Mouse (Mus musculus) CH12.LX (cell line): ENCODE data around the gene Nemp1. TPM values are rescaled to one million over a fixed set of nuclear protein-coding genes. Genes with fewer than 3 reads are reported as not detected.
A peak's percentile ranks its signal among the peaks of the same experiment; 100 is the strongest.

Experiments used
- DNase-seq: peaks from one replicate; pipeline ENCODE4 v3.0.0-alpha.2; 2013; ENCODE audit errors: extremely low read depth
- H3K27ac ChIP-seq: 2 replicates; pipeline ENCODE4 v1.5.1; 2012; ENCODE audit warnings: low read depth, mild to moderate bottlenecking, control low read depth, moderate library complexity; ENCODE audit not compliant: insufficient read depth
- H3K27me3 ChIP-seq: replicated peaks from 2 replicates; pipeline ENCODE3; 2012; ENCODE audit warnings: inconsistent platforms
- H3K36me3 ChIP-seq, 2 experiments: replicated peaks in 1 of 2; 2 replicates each; pipeline versions ENCODE3 to v1.6.1; 2012; ENCODE audit warnings: inconsistent platforms in 1 of 2, low read length in 1 of 2, mild to moderate bottlenecking in 1 of 2, mixed read lengths in 1 of 2, moderate library complexity in 1 of 2; ENCODE audit not compliant: control insufficient read depth in 1 of 2, insufficient read depth in 1 of 2
- H3K4me1 ChIP-seq, 2 experiments: 2 replicates each; pipeline ENCODE4 v1.6.1; 2012; ENCODE audit warnings: inconsistent platforms in 1 of 2, moderate library complexity in 1 of 2; ENCODE audit not compliant: insufficient read depth in 2 of 2, control insufficient read depth in 1 of 2
- H3K4me2 ChIP-seq: 2 replicates; pipeline ENCODE4 v1.6.1; 2012; ENCODE audit warnings: low read depth, mild to moderate bottlenecking, control low read depth; ENCODE audit not compliant: poor library complexity, insufficient read depth, severe bottlenecking
- H3K4me3 ChIP-seq, 3 experiments: fragments of 150-350 bp in 1 of 3; sonication (generic) in 1 of 3; replicated peaks in 1 of 3; 2 replicates each; pipeline versions ENCODE3 to v1.5.1; 2011 to 2012; ENCODE audit warnings: low read depth in 2 of 3, low read length in 2 of 3, mild to moderate bottlenecking in 2 of 3, moderate library complexity in 2 of 3, control low read depth in 1 of 3, improper control_type of control experiment in 1 of 3, inconsistent platforms in 1 of 3, mixed read lengths in 1 of 3; ENCODE audit not compliant: poor library complexity in 1 of 3
- H3K79me2 ChIP-seq: replicated peaks from 2 replicates; pipeline ENCODE4 v1.6.1; 2012; ENCODE audit warnings: mild to moderate bottlenecking, moderate library complexity; ENCODE audit not compliant: control insufficient read depth, poor library complexity, insufficient read depth, severe bottlenecking; ENCODE audit errors: extremely low read depth
- H3K9ac ChIP-seq: 2 replicates; pipeline ENCODE4 v1.6.1; 2012; ENCODE audit warnings: low read depth, mild to moderate bottlenecking, control low read depth, moderate library complexity; ENCODE audit not compliant: insufficient read depth
- H3K9me3 ChIP-seq: replicated peaks from 2 replicates; pipeline ENCODE3; 2012; ENCODE audit warnings: low read length, inconsistent platforms, mixed read lengths
- BHLHE40 ChIP-seq: IDR thresholded peaks from 2 replicates; pipeline ENCODE4 v1.6.1; 2011; ENCODE audit warnings: mild to moderate bottlenecking, low read depth, low read length, improper control_type of control experiment
- CHD1 ChIP-seq: IDR thresholded peaks from 2 replicates; pipeline ENCODE4 v1.6.1; 2012; ENCODE audit warnings: low read depth, low read length, improper control_type of control experiment, inconsistent platforms
- CHD2 ChIP-seq: IDR thresholded peaks from 2 replicates; pipeline ENCODE4 v1.6.1; 2011; ENCODE audit warnings: low read length, improper control_type of control experiment
- CTCF ChIP-seq, 2 experiments: IDR thresholded peaks in 1 of 2; conservative IDR thresholded peaks in 1 of 2; 2 replicates each; pipeline ENCODE4 v1.5.1; 2011 to 2012; ENCODE audit warnings: low read depth in 2 of 2, low read length in 2 of 2, improper control_type of control experiment in 1 of 2, inconsistent platforms in 1 of 2, mild to moderate bottlenecking in 1 of 2, moderate library complexity in 1 of 2
- E2F4 ChIP-seq: IDR thresholded peaks from 2 replicates; pipeline ENCODE4 v1.6.1; 2011; ENCODE audit warnings: low read depth, low read length, improper control_type of control experiment; ENCODE audit not compliant: insufficient replicate concordance
- ELF1 ChIP-seq: IDR thresholded peaks from 2 replicates; pipeline ENCODE4 v1.6.1; 2014; ENCODE audit warnings: low read depth, mild to moderate bottlenecking, inconsistent platforms, low read length, improper control_type of control experiment
- ETS1 ChIP-seq: conservative IDR thresholded peaks from 2 replicates; pipeline ENCODE4 v1.6.1; 2012; ENCODE audit warnings: low read depth, mild to moderate bottlenecking, inconsistent platforms, low read length, improper control_type of control experiment, moderate library complexity
- GABPA ChIP-seq: IDR thresholded peaks from 2 replicates; pipeline ENCODE4 v1.6.1; 2012; ENCODE audit warnings: low read depth, low read length, improper control_type of control experiment, inconsistent platforms; ENCODE audit not compliant: insufficient replicate concordance
- HCFC1 ChIP-seq: IDR thresholded peaks from 2 replicates; pipeline ENCODE4 v1.6.1; 2012; ENCODE audit warnings: low read depth, mild to moderate bottlenecking, inconsistent platforms, low read length, improper control_type of control experiment
- IRF4 ChIP-seq: IDR thresholded peaks from 2 replicates; pipeline ENCODE4 v1.6.1; 2014; ENCODE audit warnings: low read depth, mild to moderate bottlenecking, inconsistent platforms, low read length, improper control_type of control experiment
- JUN ChIP-seq: IDR thresholded peaks from 2 replicates; pipeline ENCODE4 v1.6.1; 2011; ENCODE audit warnings: low read depth, mild to moderate bottlenecking, low read length, improper control_type of control experiment, moderate library complexity; ENCODE audit not compliant: insufficient read depth
- JUND ChIP-seq: conservative IDR thresholded peaks from 2 replicates; pipeline ENCODE4 v1.6.1; 2011; ENCODE audit warnings: low read depth, low read length, improper control_type of control experiment
- KAT2A ChIP-seq: IDR thresholded peaks from 2 replicates; pipeline ENCODE4 v1.6.1; 2012; ENCODE audit warnings: low read length, improper control_type of control experiment, inconsistent platforms; ENCODE audit not compliant: insufficient replicate concordance
- MAX ChIP-seq: IDR thresholded peaks from 2 replicates; pipeline ENCODE4 v1.6.1; 2011; ENCODE audit warnings: low read length, improper control_type of control experiment
- MAZ ChIP-seq: IDR thresholded peaks from 2 replicates; pipeline ENCODE4 v1.6.1; 2012; ENCODE audit warnings: low read depth, mild to moderate bottlenecking, inconsistent platforms, low read length, improper control_type of control experiment, moderate library complexity
- MEF2A ChIP-seq: IDR thresholded peaks from 2 replicates; pipeline ENCODE4 v1.6.1; 2014; ENCODE audit warnings: low read depth, mild to moderate bottlenecking, inconsistent platforms, low read length, improper control_type of control experiment, borderline replicate concordance
- MXI1 ChIP-seq: IDR thresholded peaks from 2 replicates; pipeline ENCODE4 v1.6.1; 2011; ENCODE audit warnings: mild to moderate bottlenecking, low read depth, low read length, improper control_type of control experiment
- NRF1 ChIP-seq: IDR thresholded peaks from 2 replicates; pipeline ENCODE4 v1.6.1; 2014; ENCODE audit warnings: low read depth, mild to moderate bottlenecking, inconsistent platforms, low read length, improper control_type of control experiment, moderate library complexity
- PAX5 ChIP-seq: IDR thresholded peaks from 2 replicates; pipeline ENCODE4 v1.6.1; 2012; ENCODE audit warnings: low read length, inconsistent platforms, mixed read lengths
- POLR2A ChIP-seq: IDR thresholded peaks from 2 replicates; pipeline ENCODE4 v1.6.1; 2011; ENCODE audit warnings: low read depth, mild to moderate bottlenecking, improper control_type of control experiment, low read length
- POLR2AphosphoS2 ChIP-seq: IDR thresholded peaks from 2 replicates; pipeline ENCODE4 v1.6.1; 2011; ENCODE audit warnings: low read depth, low read length, improper control_type of control experiment
- RAD21 ChIP-seq: IDR thresholded peaks from 2 replicates; pipeline ENCODE4 v1.6.1; 2011; ENCODE audit warnings: low read depth, mild to moderate bottlenecking, low read length, improper control_type of control experiment, moderate library complexity
- RCOR1 ChIP-seq: conservative IDR thresholded peaks from 2 replicates; pipeline ENCODE4 v1.6.1; 2012; ENCODE audit warnings: low read depth, mild to moderate bottlenecking, inconsistent platforms, low read length, improper control_type of control experiment
- SIN3A ChIP-seq: IDR thresholded peaks from 2 replicates; pipeline ENCODE4 v1.6.1; 2012; ENCODE audit warnings: low read length, improper control_type of control experiment, inconsistent platforms
- SMC3 ChIP-seq: IDR thresholded peaks from 2 replicates; pipeline ENCODE4 v1.6.1; 2011; ENCODE audit warnings: low read depth, low read length, improper control_type of control experiment
- TBP ChIP-seq: conservative IDR thresholded peaks from 2 replicates; pipeline ENCODE4 v1.6.1; 2011; ENCODE audit warnings: low read depth, low read length, improper control_type of control experiment
- TCF12 ChIP-seq: IDR thresholded peaks from 2 replicates; pipeline ENCODE4 v1.6.1; 2014; ENCODE audit warnings: low read depth, mild to moderate bottlenecking, inconsistent platforms, low read length, improper control_type of control experiment
- UBTF ChIP-seq: IDR thresholded peaks from 2 replicates; pipeline ENCODE4 v1.6.1; 2012; ENCODE audit warnings: low read depth, mild to moderate bottlenecking, inconsistent platforms, low read length, improper control_type of control experiment, moderate library complexity
- USF1 ChIP-seq: IDR thresholded peaks from 2 replicates; pipeline ENCODE4 v1.6.1; 2014; ENCODE audit warnings: low read depth, mild to moderate bottlenecking, inconsistent platforms, low read length, improper control_type of control experiment
- USF2 ChIP-seq: conservative IDR thresholded peaks from 2 replicates; pipeline ENCODE4 v1.6.1; 2011; ENCODE audit warnings: low read depth, low read length, improper control_type of control experiment
- ZC3H11A ChIP-seq: IDR thresholded peaks from 2 replicates; pipeline ENCODE4 v1.6.1; 2012; ENCODE audit warnings: low read depth, mild to moderate bottlenecking, inconsistent platforms, low read length, improper control_type of control experiment
- ZKSCAN1 ChIP-seq: IDR thresholded peaks from 2 replicates; pipeline ENCODE4 v1.6.1; 2012; ENCODE audit warnings: low read depth, inconsistent platforms, low read length, improper control_type of control experiment, borderline replicate concordance
- ZMIZ1 ChIP-seq: IDR thresholded peaks from 2 replicates; pipeline ENCODE4 v1.6.1; 2012; ENCODE audit warnings: low read depth, mild to moderate bottlenecking, inconsistent platforms, low read length, improper control_type of control experiment
- ZNF384 ChIP-seq: IDR thresholded peaks from 2 replicates; pipeline ENCODE4 v1.6.1; 2012; ENCODE audit warnings: low read depth, low read length, improper control_type of control experiment, inconsistent platforms
- dilution Hi-C: fragments of 300-500 bp; cut with MboI; formaldehyde crosslinking; loops from 2 replicates; pipeline ENCODE4 v1.14.3; 2020; ENCODE audit warnings: low sequenced_read_pairs; ENCODE audit not compliant: extremely low pct_unique_long_range_greater_than_20kb, extremely low pct_ligation_motif_present
- in situ Hi-C: fragments of 300-500 bp; cut with MboI; formaldehyde crosslinking; loops from 3 replicates; pipeline ENCODE4 v1.14.3; 2019; ENCODE audit warnings: low sequenced_read_pairs, low pct_ligation_motif_present, low pct_unique_long_range_greater_than_20kb, mixed read lengths
- polyA plus RNA-seq: library from polyadenylated mRNA; unstranded; fragments of >175 nt; gene quantifications from 2 replicates; pipeline ENCODE4 v1.2.1, GENCODE M21; 2012; ENCODE audit warnings: low read depth; ENCODE audit not compliant: insufficient read length
- total RNA-seq, 2 experiments: library from RNA; depleted of rRNA; stranded (reverse); fragments of 300-350 nt in 1 of 2; fragments of >200 nt in 1 of 2; gene quantifications; 2 replicates each; pipeline ENCODE4 v1.2.3; 2012 to 2014

Nemp1 gene
- total and polyA plus RNA-seq, 3 experiments, result 8.3 to 17.4 (median 13.2) TPM

DNA sequence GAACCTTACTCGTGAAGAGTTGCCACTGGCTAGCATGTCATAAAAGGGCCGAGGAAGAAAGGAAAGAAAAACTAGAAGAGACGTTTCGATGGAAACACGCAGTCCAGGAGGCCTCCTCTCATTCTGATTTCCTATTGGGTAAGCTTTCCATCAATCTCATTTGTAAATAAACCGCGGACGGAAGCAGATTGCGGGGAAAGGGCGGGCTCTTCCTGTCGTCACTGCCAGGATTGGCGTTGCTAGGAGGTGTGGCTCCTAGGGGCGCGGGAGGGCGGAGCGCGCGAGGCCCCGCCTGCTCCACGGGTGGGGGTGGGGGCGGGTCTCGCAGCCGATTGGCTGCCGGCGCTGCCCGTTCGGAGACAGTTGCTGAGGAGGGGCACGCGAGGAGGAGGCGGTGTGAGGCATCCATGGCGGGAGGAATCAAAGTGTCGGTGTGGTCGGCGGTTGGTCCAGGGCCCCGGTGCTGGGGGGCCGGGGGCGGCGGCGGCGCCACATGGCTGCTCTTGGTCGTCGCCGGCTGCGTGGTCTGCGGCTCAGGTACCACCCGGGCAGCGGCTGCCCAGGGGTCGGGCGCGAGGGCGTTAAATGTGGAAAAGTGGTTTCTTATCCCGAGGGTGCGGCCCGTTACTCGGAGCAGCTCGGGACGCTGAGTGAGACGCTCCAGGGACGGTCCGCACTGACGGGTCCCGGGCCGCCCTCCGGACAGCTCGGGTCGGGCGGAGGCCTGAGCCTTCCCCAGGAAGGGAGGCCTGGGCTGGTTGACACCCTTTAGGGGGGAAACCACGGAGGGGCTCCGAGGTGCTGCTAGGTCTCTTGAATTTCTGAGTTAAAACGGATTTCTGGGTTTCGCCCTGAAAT lies 10.2 kb downstream of the Nemp1 start (continued):
- TF ChIP-seq SMC3 (no peak), USF2 (no peak), GABPA (no peak), ZKSCAN1 (no peak), ELF1 (peak; percentile 80), CHD1 (no peak), IRF4 (no peak), E2F4 (peak; percentile 80; the same call in 1 of the 2 replicates), USF1 (no peak), JUND (no peak)

DNA sequence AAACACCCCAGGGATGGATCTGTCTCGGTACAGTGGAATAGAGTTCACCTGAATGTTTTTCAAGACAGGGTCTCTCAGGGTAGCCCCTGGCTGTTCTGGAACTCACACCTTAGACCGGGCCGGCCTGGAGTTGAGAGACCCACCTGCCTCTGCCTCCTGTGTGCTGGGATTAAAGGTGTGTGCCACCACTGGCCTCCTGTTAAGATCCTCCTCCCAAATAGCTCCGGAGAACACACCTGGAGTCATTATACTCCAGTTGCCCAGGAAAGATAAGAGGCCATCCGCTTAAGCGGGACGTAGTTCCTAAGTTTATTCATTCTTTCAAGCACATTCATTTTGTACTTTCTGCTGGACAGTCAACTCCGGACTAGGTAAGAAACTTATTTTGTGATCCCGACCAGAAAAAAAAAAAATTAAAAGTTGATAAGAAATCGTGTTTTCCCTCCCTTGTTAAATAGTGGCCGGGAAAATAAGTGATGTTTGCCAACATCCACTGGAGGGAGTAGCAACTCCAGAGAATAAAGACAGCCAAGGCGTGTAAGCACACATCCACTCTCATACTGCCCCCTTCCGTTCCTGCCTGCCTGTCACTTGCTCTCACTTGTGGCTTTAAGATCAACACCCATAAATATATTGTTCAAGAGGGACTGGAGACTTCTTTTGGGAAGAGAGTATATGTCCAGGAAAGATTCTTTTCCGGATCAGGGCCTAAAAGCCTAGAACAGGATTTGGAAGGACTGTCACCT lies 11.1 kb downstream of the Nemp1 start:
- in situ Hi-C loops, result loop anchor here (10.0 kb wide), 1 partner anchor 57 kb away; the partner anchor contains the start of gene Zbtb39
- Histone ChIP-seq H3K36me3 (peaks cover 0 to 16% of the 10 kb centered on the region in 2 experiments), H3K27me3 (no peaks in the 10 kb centered on the region), H3K79me2 (peaks cover 7% of the 10 kb centered on the region), H3K4me1 (peaks cover 4 to 27% of the 10 kb centered on the region in 2 experiments; a peak in 2 of 4 replicates), H3K9ac (peak overlapping the region; percentile 53), H3K27ac (no peak overlapping the region), H3K4me3 (peak overlapping the region; percentile 67 to 83 (median 80)), H3K9me3 (no peaks in the 10 kb centered on the region), H3K4me2 (peak overlapping the region; percentile 96)
- DNase-seq, result peak; percentile 79
- dilution Hi-C loops, result no loop called here
- TF ChIP-seq NRF1 (no peak), ZMIZ1 (no peak), CHD1 (no peak), ZC3H11A (peak; percentile 30; the same call in 1 of the 2 replicates), ETS1 (no peak), MXI1 (no peak), USF2 (no peak), GABPA (no peak), POLR2A (no peak), MEF2A (0 out of 2 replicates have a peak, but pooled peaks have one; percentile 19), TCF12 (no peak), ZNF384 (0 out of 2 replicates have a peak, but pooled peaks have one; percentile 8), RCOR1 (no peak), RAD21 (peak; percentile 79), KAT2A (no peak), HCFC1 (no peak; the same call in 1 of the 2 replicates), MAZ (peak; percentile 45; the same call in 1 of the 2 replicates), POLR2AphosphoS2 (no peak), BHLHE40 (peak; percentile 49; the same call in 1 of the 2 replicates), MAX (peak; percentile 65; the same call in 1 of the 2 replicates), CHD2 (no peak), JUN (no peak), UBTF (no peak), PAX5 (no peak), SIN3A (peak; percentile 82), CTCF (conservative IDR thresholded peaks at IDR 0.05 in 1 of 2, IDR thresholded peaks at IDR 0.05 in 1 of 2; ENCODE audit: low read depth in 2 of 2, low read length in 2 of 2) (peak; percentile 50 to 99), TBP (no peak), SMC3 (peak; percentile 93)
